Mouse (Mus musculus): ENCODE results near the gene Ptbp3. TPM values are rescaled to one million over a fixed set of nuclear protein-coding genes. Genes with fewer than 3 reads are reported as not detected.
"Not testable (repeated sequence)": the region's sequence is repeated elsewhere in the genome, so short reads cannot be mapped to it uniquely, and the experiment has no call there.

Ptbp3 gene
- total and polyA plus RNA-seq, 3 experiments, result 135 to 608 (median 358) TPM

GRCm38 (mm10) chr4:59569538-59569937 lies 20.4 kb upstream of the Ptbp3 start:
- H3K36me3 ChIP-seq (replicated peaks), result no peaks in the 10 kb centered on the region
- no peak overlapping the region for H3K4me3 ChIP-seq (ENCODE audit: low read depth, low read length)
- H3K9me3 ChIP-seq (replicated peaks), result peaks cover 5% of the 10 kb centered on the region
- H3K27me3 ChIP-seq (ENCODE audit: insufficient read depth, low read length), result no peaks in the 10 kb centered on the region
- ATAC-seq (ENCODE audit: extremely low read depth, insufficient number of reproducible peaks, low FRiP score, poor library complexity, severe bottlenecking) (no peak), DNase-seq (ENCODE audit: low spot score) (no peak)
- peaks cover 51% of the 10 kb centered on the region for H3K4me1 ChIP-seq (ENCODE audit: insufficient read depth, low read depth, low read length)
- no peak for TF ChIP-seq TAL1 (conservative IDR thresholded peaks at IDR 0.05; ENCODE audit: low read depth, low read length)
- no peak for TF ChIP-seq GATA1 (IDR thresholded peaks at IDR 0.05; ENCODE audit: borderline replicate concordance, low read length)
- TF ChIP-seq CTCF (IDR thresholded peaks at IDR 0.05; ENCODE audit: low read depth, low read length), result no peak
- no peak for TF ChIP-seq GATA2 (IDR thresholded peaks at IDR 0.05; ENCODE audit: borderline replicate concordance, low read depth, low read length)
- no peak for TF ChIP-seq POLR2AphosphoS5 (IDR thresholded peaks at IDR 0.05; ENCODE audit: insufficient replicate concordance, low read depth, low read length)

DNA sequence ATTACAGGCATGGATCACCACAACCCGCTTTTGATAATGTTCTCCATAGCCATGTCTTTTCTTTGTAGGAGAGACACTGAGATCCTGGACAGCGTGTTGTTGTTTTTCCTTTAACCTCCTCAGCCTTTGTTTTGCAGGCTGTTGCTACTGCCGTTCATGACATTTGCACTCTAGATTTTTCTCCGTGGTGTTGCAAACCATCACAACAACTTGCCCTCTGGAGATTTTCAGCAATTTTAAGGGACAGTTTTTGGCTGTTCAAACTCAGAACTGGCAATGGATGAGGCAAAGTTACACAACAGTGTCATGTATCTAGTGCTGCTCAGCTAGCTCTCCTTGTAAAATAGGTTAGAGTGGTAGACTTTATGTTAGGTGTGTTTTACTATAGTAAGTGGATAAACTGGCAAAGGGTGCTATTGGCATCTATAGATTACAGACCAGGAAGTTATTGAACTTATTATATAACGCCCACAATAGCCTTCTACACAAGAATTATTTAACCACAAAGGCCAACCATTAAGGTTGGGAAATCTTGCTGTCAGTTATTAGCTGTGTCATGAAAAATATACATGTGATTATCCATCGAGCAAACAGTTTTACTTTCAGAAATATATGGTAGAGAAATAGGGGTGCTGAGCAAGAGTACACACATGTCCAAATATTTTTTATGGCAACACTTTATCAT lies 18.6 kb upstream of the Ptbp3 start:
- DNase-seq (ENCODE audit: low spot score) (no peak), ATAC-seq (ENCODE audit: extremely low read depth, insufficient number of reproducible peaks, low FRiP score, poor library complexity, severe bottlenecking) (no peak)
- Histone ChIP-seq H3K4me3 (ENCODE audit: low read depth, low read length) (no peak overlapping the region), H3K4me1 (ENCODE audit: insufficient read depth, low read depth, low read length) (peaks cover 49% of the 10 kb centered on the region), H3K9me3 (replicated peaks) (peaks cover 5% of the 10 kb centered on the region), H3K36me3 (replicated peaks) (no peaks in the 10 kb centered on the region), H3K27me3 (ENCODE audit: insufficient read depth, low read length) (no peaks in the 10 kb centered on the region)
- TF ChIP-seq GATA1 (IDR thresholded peaks at IDR 0.05; ENCODE audit: borderline replicate concordance, low read length), result no peak
- TF ChIP-seq POLR2AphosphoS5 (IDR thresholded peaks at IDR 0.05; ENCODE audit: insufficient replicate concordance, low read depth, low read length), result no peak
- no peak for TF ChIP-seq GATA2 (IDR thresholded peaks at IDR 0.05; ENCODE audit: borderline replicate concordance, low read depth, low read length)
- no peak for TF ChIP-seq CTCF (IDR thresholded peaks at IDR 0.05; ENCODE audit: low read depth, low read length)
- no peak for TF ChIP-seq TAL1 (conservative IDR thresholded peaks at IDR 0.05; ENCODE audit: low read depth, low read length)

DNA sequence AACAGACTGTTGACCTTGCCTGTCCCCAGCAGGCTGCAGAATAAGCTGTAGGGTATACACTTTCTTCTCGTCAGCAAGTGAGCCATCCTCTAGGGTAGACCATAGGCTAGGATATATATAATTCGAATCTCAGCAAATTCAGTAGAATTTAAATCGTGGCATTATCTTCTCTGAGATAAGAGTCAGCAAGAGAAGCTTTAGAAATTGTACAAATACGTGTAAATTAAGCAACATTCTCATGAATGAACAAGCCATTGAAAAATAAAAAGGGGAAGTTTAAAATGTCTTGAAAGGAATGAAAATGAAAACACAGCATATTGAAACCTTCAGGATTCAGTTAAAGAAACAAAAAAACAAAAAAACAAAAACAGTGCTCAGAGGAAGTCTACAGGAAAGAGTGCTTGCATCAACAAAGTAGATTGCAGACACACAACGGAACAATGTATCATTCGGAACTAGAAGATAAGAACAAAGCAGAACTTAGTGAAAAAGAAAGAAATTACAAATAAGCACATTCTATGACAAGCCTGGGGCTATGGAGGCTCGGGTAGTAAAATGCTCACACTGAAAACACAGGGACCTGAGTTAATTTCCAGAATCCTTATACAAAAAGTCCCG lies 16.5 kb upstream of the Ptbp3 start:
- TF ChIP-seq CTCF (IDR thresholded peaks at IDR 0.05; ENCODE audit: low read depth, low read length), result no peak
- TF ChIP-seq GATA1 (IDR thresholded peaks at IDR 0.05; ENCODE audit: borderline replicate concordance, low read length), result no peak
- Histone ChIP-seq H3K4me3 (ENCODE audit: low read depth, low read length) (no peak overlapping the region), H3K36me3 (replicated peaks) (no peaks in the 10 kb centered on the region), H3K9me3 (replicated peaks) (peaks cover 5% of the 10 kb centered on the region), H3K4me1 (ENCODE audit: insufficient read depth, low read depth, low read length) (peaks cover 43% of the 10 kb centered on the region), H3K27me3 (ENCODE audit: insufficient read depth, low read length) (no peaks in the 10 kb centered on the region)
- DNase-seq (ENCODE audit: low spot score), result no peak
- peak; percentile 37 for ATAC-seq (ENCODE audit: extremely low read depth, insufficient number of reproducible peaks, low FRiP score, poor library complexity, severe bottlenecking)

DNA sequence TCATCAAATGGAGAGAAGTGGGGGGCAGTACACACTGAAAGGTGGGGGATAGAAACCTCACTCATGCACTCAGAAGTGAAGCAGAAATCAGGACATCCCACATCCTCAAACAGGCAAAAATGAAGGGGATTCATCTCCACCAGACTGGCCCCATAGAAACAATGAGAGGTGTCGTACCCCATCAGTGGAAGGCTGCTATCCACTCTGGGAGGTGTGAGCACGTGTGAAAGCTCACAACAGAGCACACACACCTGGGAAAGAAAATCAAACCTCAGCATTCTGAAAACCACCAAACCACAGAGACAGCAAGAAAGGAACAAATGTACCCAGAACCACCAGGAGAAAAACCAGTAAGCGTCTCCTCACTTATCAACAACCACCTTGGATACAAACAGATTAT lies 15.0 kb upstream of the Ptbp3 start:
- H3K4me1 ChIP-seq (ENCODE audit: insufficient read depth, low read depth, low read length), result peaks cover 33% of the 10 kb centered on the region
- TF ChIP-seq POLR2AphosphoS5 (IDR thresholded peaks at IDR 0.05; ENCODE audit: insufficient replicate concordance, low read depth, low read length) (no peak), GATA2 (IDR thresholded peaks at IDR 0.05; ENCODE audit: borderline replicate concordance, low read depth, low read length) (no peak), CTCF (IDR thresholded peaks at IDR 0.05; ENCODE audit: low read depth, low read length) (no peak), GATA1 (IDR thresholded peaks at IDR 0.05; ENCODE audit: borderline replicate concordance, low read length) (no peak), TAL1 (conservative IDR thresholded peaks at IDR 0.05; ENCODE audit: low read depth, low read length) (no peak)

DNA sequence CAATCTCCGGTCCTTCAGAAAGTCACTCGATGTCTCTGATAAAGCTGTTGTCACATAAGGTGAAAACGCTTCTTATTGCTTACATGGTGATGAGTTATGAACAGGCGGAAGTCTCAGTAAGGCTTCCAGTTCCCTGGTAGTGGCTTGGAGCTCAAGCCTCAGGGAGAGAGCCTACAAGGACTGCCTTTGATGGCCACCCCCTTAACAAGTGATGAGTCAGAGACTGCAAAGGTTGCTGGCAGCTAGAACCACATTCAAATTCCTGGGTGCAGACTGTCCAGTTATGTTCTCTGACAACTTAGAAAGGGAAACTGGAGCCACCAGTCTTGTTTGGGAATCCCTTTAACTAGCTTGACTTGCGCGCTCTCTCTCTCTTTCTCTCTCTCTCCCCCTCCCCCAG lies 11.0 kb upstream of the Ptbp3 start:
- Histone ChIP-seq H3K9me3 (replicated peaks) (no peaks in the 10 kb centered on the region), H3K4me3 (ENCODE audit: low read depth, low read length) (no peak overlapping the region), H3K36me3 (replicated peaks) (no peaks in the 10 kb centered on the region), H3K4me1 (ENCODE audit: insufficient read depth, low read depth, low read length) (peaks cover 18% of the 10 kb centered on the region), H3K27me3 (ENCODE audit: insufficient read depth, low read length) (no peaks in the 10 kb centered on the region; the same call in 1 of the 2 replicates)
- DNase-seq (ENCODE audit: low spot score) (no peak), ATAC-seq (ENCODE audit: extremely low read depth, insufficient number of reproducible peaks, low FRiP score, poor library complexity, severe bottlenecking) (no peak)
- TF ChIP-seq GATA1 (IDR thresholded peaks at IDR 0.05; ENCODE audit: borderline replicate concordance, low read length), result no peak
- no peak for TF ChIP-seq POLR2AphosphoS5 (IDR thresholded peaks at IDR 0.05; ENCODE audit: insufficient replicate concordance, low read depth, low read length)
- TF ChIP-seq GATA2 (IDR thresholded peaks at IDR 0.05; ENCODE audit: borderline replicate concordance, low read depth, low read length), result no peak
- no peak for TF ChIP-seq TAL1 (conservative IDR thresholded peaks at IDR 0.05; ENCODE audit: low read depth, low read length)
- no peak for TF ChIP-seq CTCF (IDR thresholded peaks at IDR 0.05; ENCODE audit: low read depth, low read length)

More for the DNA sequence above, 15.0 kb upstream of the Ptbp3 start:
- Histone ChIP-seq H3K27me3 (ENCODE audit: insufficient read depth, low read length) (no peaks in the 10 kb centered on the region), H3K36me3 (replicated peaks) (no peaks in the 10 kb centered on the region), H3K9me3 (replicated peaks) (peaks cover 5% of the 10 kb centered on the region), H3K4me3 (ENCODE audit: low read depth, low read length) (no peak overlapping the region)
- DNase-seq (ENCODE audit: low spot score), result no peak
- ATAC-seq (ENCODE audit: extremely low read depth, insufficient number of reproducible peaks, low FRiP score, poor library complexity, severe bottlenecking), result no peak

- H3K4me3 ChIP-seq (ENCODE audit: low read depth, low read length), result no peak overlapping the region
- no peak for DNase-seq (ENCODE audit: low spot score)
- H3K9me3 ChIP-seq (replicated peaks), result no peaks in the 10 kb centered on the region
- H3K36me3 ChIP-seq (replicated peaks), result no peaks in the 10 kb centered on the region
- H3K4me1 ChIP-seq (ENCODE audit: insufficient read depth, low read depth, low read length), result peaks cover 14% of the 10 kb centered on the region
- no peaks in the 10 kb centered on the region; the same call in 1 of the 2 replicates for H3K27me3 ChIP-seq (ENCODE audit: insufficient read depth, low read length)
- no peak for ATAC-seq (ENCODE audit: extremely low read depth, insufficient number of reproducible peaks, low FRiP score, poor library complexity, severe bottlenecking)
- TF ChIP-seq CTCF (IDR thresholded peaks at IDR 0.05; ENCODE audit: low read depth, low read length), result no peak
- no peak for TF ChIP-seq TAL1 (conservative IDR thresholded peaks at IDR 0.05; ENCODE audit: low read depth, low read length)
- no peak for TF ChIP-seq GATA1 (IDR thresholded peaks at IDR 0.05; ENCODE audit: borderline replicate concordance, low read length)
- no peak for TF ChIP-seq GATA2 (IDR thresholded peaks at IDR 0.05; ENCODE audit: borderline replicate concordance, low read depth, low read length)
- TF ChIP-seq POLR2AphosphoS5 (IDR thresholded peaks at IDR 0.05; ENCODE audit: insufficient replicate concordance, low read depth, low read length), result no peak
Observed at GRCm38 (mm10) chr4:59558096-59558720, 9.0 kb upstream of the Ptbp3 start.

DNA sequence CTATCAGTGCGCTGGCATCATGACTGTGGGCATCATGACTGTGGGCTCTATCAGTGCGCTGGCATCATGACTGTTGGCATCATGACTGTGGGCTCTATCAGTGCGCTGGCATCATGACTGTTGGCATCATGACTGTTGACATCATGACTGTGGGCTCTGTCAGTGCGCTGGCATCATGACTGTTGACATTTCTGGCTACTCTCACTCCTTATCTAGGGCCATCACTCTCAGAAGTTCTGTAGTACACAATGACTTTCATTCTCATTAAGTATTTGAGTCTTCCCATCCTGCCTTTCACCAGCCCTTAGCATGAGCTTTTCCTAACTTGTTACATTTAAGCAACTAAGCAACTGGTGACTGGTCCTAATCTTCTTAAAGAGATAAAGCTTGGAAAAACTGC lies 8.2 kb upstream of the Ptbp3 start:
- DNase-seq (ENCODE audit: low spot score); H3K27me3 ChIP-seq (ENCODE audit: insufficient read depth, low read length); H3K36me3 ChIP-seq (replicated peaks); H3K4me3 ChIP-seq (ENCODE audit: low read depth, low read length); ATAC-seq (ENCODE audit: extremely low read depth, insufficient number of reproducible peaks, low FRiP score, poor library complexity, severe bottlenecking); H3K9me3 ChIP-seq (replicated peaks): not testable (repeated sequence)
- peaks cover 14% of the 10 kb centered on the region for H3K4me1 ChIP-seq (ENCODE audit: insufficient read depth, low read depth, low read length)

Measured in G1E (cell line).